Mouse (Mus musculus): Measurements from ENCODE around the gene Pde4d.

- TF ChIP-seq POLR2A (IDR thresholded peaks at IDR 0.05; ENCODE audit: borderline replicate concordance, insufficient read depth, low read length): no peak
- TF ChIP-seq CTCF (IDR thresholded peaks at IDR 0.05; ENCODE audit: borderline replicate concordance, insufficient read depth, low read depth, low read length): no peak
These were observed 375.8 kb downstream of the Pde4d start for GRCm38 (mm10) chr13:108825501-108825900.
